Mouse (Mus musculus): ENCODE data around the gene Ccs. TPM values are rescaled to one million over a fixed set of nuclear protein-coding genes. Genes with fewer than 3 reads are reported as not detected.
"Not testable (repeated sequence)": the region's sequence is repeated elsewhere in the genome, so short reads cannot be mapped to it uniquely, and the experiment has no call there.

Gene Ccs
- polyA plus RNA-seq, 1 experiment from 2014 or later = 44.9 TPM

- H3K27ac ChIP-seq = no peak overlapping the region
- peaks cover 44% of the 10 kb centered on the region for H3K36me3 ChIP-seq
- no peak overlapping the region for H3K4me3 ChIP-seq
- no peaks in the 10 kb centered on the region for H3K9me3 ChIP-seq
- ATAC-seq (ENCODE audit: low FRiP score) = no peak
- no peaks in the 10 kb centered on the region for H3K27me3 ChIP-seq
- H3K4me1 ChIP-seq (replicated peaks) = peaks cover 10% of the 10 kb centered on the region; the same call in 1 of the 2 replicates
- 69% methylated on average over 7 of the region's 7 CpGs for WGBS
- no peak overlapping the region for H3K9ac ChIP-seq
- no peak overlapping the region for H3K4me2 ChIP-seq
Observed at GRCm38 (mm10) chr19:4829156-4829555, 10.0 kb downstream of the Ccs start.

GRCm38 (mm10) chr19:4828444-4829114, 10.6 kb downstream of the Ccs start:
- WGBS = 70% methylated on average over 16 of the region's 16 CpGs
- Histone ChIP-seq H3K4me2 (no peak overlapping the region), H3K4me1 (replicated peaks) (peaks cover 10% of the 10 kb centered on the region; the same call in 1 of the 2 replicates), H3K9me3 (no peaks in the 10 kb centered on the region), H3K36me3 (peaks cover 44% of the 10 kb centered on the region), H3K27ac (no peak overlapping the region), H3K4me3 (no peak overlapping the region), H3K9ac (no peak overlapping the region), H3K27me3 (no peaks in the 10 kb centered on the region)
- ATAC-seq (ENCODE audit: low FRiP score) = no peak

DNA sequence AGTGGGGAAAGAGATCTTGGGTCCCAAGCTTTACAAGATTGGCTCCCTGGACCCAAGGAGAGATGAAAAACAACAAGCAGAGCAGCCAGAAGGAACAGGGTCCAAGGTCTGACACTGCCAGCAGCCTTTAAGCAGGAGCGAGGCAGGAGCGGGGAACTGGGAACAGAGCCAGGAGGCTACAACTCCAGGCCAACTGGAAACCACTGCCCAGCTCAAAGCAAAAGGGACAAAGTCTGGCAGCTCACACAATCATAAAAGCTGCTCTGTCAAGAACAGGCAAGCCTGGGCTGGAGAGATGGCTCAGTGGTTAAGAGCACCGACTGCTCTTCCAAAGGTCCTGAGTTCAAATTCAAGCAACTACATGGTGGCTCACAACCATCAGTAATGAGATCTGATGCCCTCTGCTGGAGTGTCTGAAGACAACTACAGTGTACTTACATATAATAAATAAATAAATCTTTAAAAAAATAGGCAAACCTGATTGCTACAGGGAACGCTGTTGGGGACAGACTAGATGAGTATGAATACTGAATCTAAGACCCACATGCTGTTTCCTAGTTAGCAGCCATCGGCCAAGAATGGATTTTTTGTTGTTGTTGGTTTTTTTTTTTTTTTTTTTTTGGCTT, 18.3 kb downstream of the Ccs start:
- no peaks in the 10 kb centered on the region for H3K27me3 ChIP-seq
- 80% methylated on average over 5 of the region's 5 CpGs for WGBS
- no peak overlapping the region for H3K4me2 ChIP-seq
- H3K36me3 ChIP-seq = peaks cover 19% of the 10 kb centered on the region
- no peak for ATAC-seq (ENCODE audit: low FRiP score)
- H3K9ac ChIP-seq = no peak overlapping the region
- H3K4me3 ChIP-seq = no peak overlapping the region
- no peak overlapping the region for H3K27ac ChIP-seq
- H3K4me1 ChIP-seq (replicated peaks) = no peaks in the 10 kb centered on the region
- no peaks in the 10 kb centered on the region for H3K9me3 ChIP-seq

GRCm38 (mm10) chr19:4817182-4817835, 21.8 kb downstream of the Ccs start:
- 0 out of 2 replicates have a peak, but pooled peaks cover 5% of the 10 kb centered on the region for H3K9me3 ChIP-seq
- WGBS = 71% methylated on average over 1 of the region's 1 CpGs

GRCm38 (mm10) chr19:4813015-4813414, 26.1 kb downstream of the Ccs start:
- Histone ChIP-seq H3K27me3 (no peaks in the 10 kb centered on the region), H3K36me3 (no peaks in the 10 kb centered on the region), H3K9ac (no peak overlapping the region), H3K4me3 (no peak overlapping the region), H3K4me2 (no peak overlapping the region), H3K27ac (no peak overlapping the region), H3K4me1 (replicated peaks) (peaks cover 28% of the 10 kb centered on the region), H3K9me3 (0 out of 2 replicates have a peak, but pooled peaks cover 5% of the 10 kb centered on the region)
- 80% methylated on average over 6 of the region's 6 CpGs for WGBS
- no peak for ATAC-seq (ENCODE audit: low FRiP score)

More at GRCm38 (mm10) chr19:4817182-4817835, 21.8 kb downstream of the Ccs start:
- no peaks in the 10 kb centered on the region for H3K27me3 ChIP-seq
- no peak for ATAC-seq (ENCODE audit: low FRiP score)
- H3K4me2 ChIP-seq = no peak overlapping the region
- H3K4me1 ChIP-seq (replicated peaks) = peaks cover 2% of the 10 kb centered on the region; the same call in 1 of the 2 replicates
- no peak overlapping the region for H3K4me3 ChIP-seq
- no peak overlapping the region for H3K27ac ChIP-seq
- H3K36me3 ChIP-seq = no peaks in the 10 kb centered on the region
- no peak overlapping the region for H3K9ac ChIP-seq

- H3K9me3 ChIP-seq; H3K27me3 ChIP-seq; ATAC-seq (ENCODE audit: low FRiP score); H3K36me3 ChIP-seq: not testable (repeated sequence)
- H3K4me3 ChIP-seq = peak overlapping the region; percentile 87
- H3K27ac ChIP-seq = peak overlapping the region; percentile 95
- H3K4me2 ChIP-seq = peak overlapping the region; percentile 96
- peaks cover 34% of the 10 kb centered on the region for H3K4me1 ChIP-seq (replicated peaks)
- peak overlapping the region; percentile 76; the same call in 1 of the 2 replicates for H3K9ac ChIP-seq
- 76% methylated on average over 8 of the region's 8 CpGs for WGBS
Observed at GRCm38 (mm10) chr19:4812334-4812949, 26.7 kb downstream of the Ccs start.

- H3K27ac ChIP-seq = peak overlapping the region; percentile 95
- ATAC-seq (ENCODE audit: low FRiP score) = no peak; the same call in 1 of the 2 replicates
- H3K36me3 ChIP-seq = no peaks in the 10 kb centered on the region
- WGBS = 4% methylated on average over 12 of the region's 12 CpGs
- peak overlapping the region; percentile 87 for H3K4me3 ChIP-seq
- H3K4me2 ChIP-seq = peak overlapping the region; percentile 96
- H3K9me3 ChIP-seq = 0 out of 2 replicates have a peak, but pooled peaks cover 5% of the 10 kb centered on the region
- peaks cover 37% of the 10 kb centered on the region for H3K4me1 ChIP-seq (replicated peaks)
- peak overlapping the region; percentile 76 for H3K9ac ChIP-seq
- H3K27me3 ChIP-seq = no peaks in the 10 kb centered on the region
Observed at GRCm38 (mm10) chr19:4811909-4812242, 27.3 kb downstream of the Ccs start.

GRCm38 (mm10) chr19:4811063-4811908, 27.8 kb downstream of the Ccs start, which contains the start of the genes Gm21992 and Rbm14:
Gm21992 (minus strand) TSS chr19:4811612.
Rbm14 (minus strand) TSS chr19:4811634.
- Histone ChIP-seq H3K4me2 (peak within 1 kb of the TSS; percentile 96), H3K9ac (peak within 1 kb of the TSS; percentile 76), H3K27me3 (no peaks in the 10 kb centered on the region), H3K27ac (peak within 1 kb of the TSS; percentile 95), H3K36me3 (no peaks in the 10 kb centered on the region), H3K4me3 (peak within 1 kb of the TSS; percentile 87), H3K9me3 (0 out of 2 replicates have a peak, but pooled peaks cover 5% of the 10 kb centered on the region), H3K4me1 (replicated peaks) (peaks cover 37% of the 10 kb centered on the region)
- peak; percentile 99 for ATAC-seq (ENCODE audit: low FRiP score)
- WGBS = under 1% methylated on average over 82 of the region's 83 CpGs

DNA sequence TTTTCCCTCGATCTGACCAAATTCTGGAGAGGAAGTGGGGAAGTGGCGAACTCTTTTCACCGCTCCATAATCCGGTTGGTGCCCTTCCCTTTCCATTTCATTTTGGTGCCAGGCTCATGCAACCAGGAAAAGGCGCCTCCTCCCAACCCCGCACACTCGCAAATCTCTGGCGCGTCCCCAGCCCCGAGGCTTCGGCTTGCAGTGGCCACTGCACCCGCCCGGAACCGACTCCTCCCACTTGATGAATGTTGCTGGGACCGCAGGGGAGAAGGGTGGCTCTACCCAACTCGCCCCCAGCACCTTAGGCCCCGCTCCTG, 28.4 kb downstream of the Ccs start:
- peaks cover 37% of the 10 kb centered on the region for H3K4me1 ChIP-seq (replicated peaks)
- WGBS = 0% methylated on average over 17 of the region's 17 CpGs
- H3K4me3 ChIP-seq = peak overlapping the region; percentile 87
- peak overlapping the region; percentile 76 for H3K9ac ChIP-seq
- H3K27ac ChIP-seq = peak overlapping the region; percentile 95
- no peaks in the 10 kb centered on the region for H3K27me3 ChIP-seq
- no peak for ATAC-seq (ENCODE audit: low FRiP score)
- peak overlapping the region; percentile 96 for H3K4me2 ChIP-seq
- 0 out of 2 replicates have a peak, but pooled peaks cover 5% of the 10 kb centered on the region for H3K9me3 ChIP-seq
- no peaks in the 10 kb centered on the region for H3K36me3 ChIP-seq

GRCm38 (mm10) chr19:4810309-4810708, 28.8 kb downstream of the Ccs start:
- Histone ChIP-seq H3K9me3 (0 out of 2 replicates have a peak, but pooled peaks cover under 1% of the 10 kb centered on the region), H3K4me1 (replicated peaks) (peaks cover 37% of the 10 kb centered on the region), H3K36me3 (no peaks in the 10 kb centered on the region), H3K9ac (peak overlapping the region; percentile 76), H3K4me3 (peak overlapping the region; percentile 87), H3K27ac (peak overlapping the region; percentile 95), H3K4me2 (peak overlapping the region; percentile 96), H3K27me3 (no peaks in the 10 kb centered on the region)
- ATAC-seq (ENCODE audit: low FRiP score) = no peak
- 0% methylated on average over 14 of the region's 14 CpGs for WGBS

DNA sequence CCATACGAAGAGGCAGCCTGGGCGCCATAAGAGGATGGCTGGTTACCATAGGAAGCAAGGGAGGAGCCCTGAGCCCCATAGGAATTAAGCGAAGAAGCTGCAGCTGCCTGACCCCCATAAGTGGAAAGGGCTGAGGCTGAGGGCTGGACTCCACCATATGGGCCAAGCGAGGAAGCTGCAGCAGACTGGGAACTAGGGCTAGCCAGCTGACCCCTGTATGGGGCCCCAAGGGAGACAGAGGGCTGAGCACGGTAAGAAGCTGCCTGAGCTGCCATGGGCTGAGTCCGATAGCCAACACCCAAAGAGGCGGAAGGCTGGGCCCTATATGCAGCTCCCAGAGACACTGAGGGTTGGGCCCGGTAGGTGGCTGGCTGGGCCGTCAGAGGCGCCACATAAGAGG, 35.8 kb downstream of the Ccs start:
- Histone ChIP-seq H3K36me3 (peaks cover 56% of the 10 kb centered on the region), H3K4me1 (replicated peaks) (peaks cover 33% of the 10 kb centered on the region), H3K27ac (no peak overlapping the region), H3K27me3 (no peaks in the 10 kb centered on the region), H3K4me2 (no peak overlapping the region), H3K4me3 (no peak overlapping the region), H3K9ac (peak overlapping the region; percentile 43; the same call in 1 of the 2 replicates), H3K9me3 (no peaks in the 10 kb centered on the region)
- no peak for ATAC-seq (ENCODE audit: low FRiP score)
- WGBS = 74% methylated on average over 10 of the region's 10 CpGs

Data from hindbrain, embryonic 13.5 days (tissue).